Mouse (Mus musculus) heart, adult 2 months (tissue): ENCODE data around the gene Gfm1. TPM values are rescaled to one million over a fixed set of nuclear protein-coding genes. Genes with fewer than 3 reads are reported as not detected.

ENCODE experiments used
- DNase-seq, 2 experiments: peaks; one replicate each; pipeline ENCODE4 v3.0.0; 2021
- H3K27ac ChIP-seq: fragments of 200-600 bp; 2 replicates; pipeline ENCODE4 v1.8.1; 2022
- H3K27me3 ChIP-seq: fragments of 200-500 bp; 2 replicates; pipeline ENCODE4 v1.6.1; 2012; ENCODE audit warnings: mild to moderate bottlenecking, low read length, inconsistent platforms, mixed read lengths; ENCODE audit not compliant: control insufficient read depth, insufficient read depth
- H3K36me3 ChIP-seq: fragments of 200-500 bp; 2 replicates; pipeline ENCODE4 v1.6.1; 2012; ENCODE audit warnings: low read length, inconsistent platforms; ENCODE audit not compliant: control insufficient read depth, insufficient read depth
- H3K4me1 ChIP-seq: fragments of 200-500 bp; 2 replicates; pipeline ENCODE4 v1.6.1; 2011; ENCODE audit warnings: low read length; ENCODE audit not compliant: control insufficient read depth, insufficient read depth
- H3K4me3 ChIP-seq: fragments of 200-600 bp; 2 replicates; pipeline ENCODE4 v1.8.1; 2022
- H3K79me2 ChIP-seq: fragments of 200-500 bp; replicated peaks from 2 replicates; pipeline ENCODE4 v1.6.1; 2012; ENCODE audit warnings: mild to moderate bottlenecking, inconsistent platforms, low read length, moderate library complexity, mixed read lengths; ENCODE audit not compliant: control insufficient read depth, insufficient read depth
- H3K9ac ChIP-seq: fragments of 200-500 bp; 2 replicates; pipeline ENCODE4 v1.6.1; 2012; ENCODE audit warnings: low read depth, mild to moderate bottlenecking, control low read depth, inconsistent platforms, low read length, mixed read lengths
- CTCF ChIP-seq: fragments of 200-600 bp; IDR thresholded peaks from 2 replicates; pipeline ENCODE4 v1.8.1; 2022; ENCODE audit warnings: antibody characterized with exemption, mild to moderate bottlenecking, moderate library complexity
- EP300 ChIP-seq: fragments of 200-500 bp; IDR thresholded peaks from 2 replicates; pipeline ENCODE4 v1.6.1; 2011; ENCODE audit warnings: low read depth, low read length, control low read depth; ENCODE audit not compliant: insufficient read depth
- POLR2A ChIP-seq: fragments of 200-500 bp; IDR thresholded peaks from 2 replicates; pipeline ENCODE4 v1.6.1; 2011; ENCODE audit warnings: mild to moderate bottlenecking, low read depth, low read length, control low read depth; ENCODE audit not compliant: insufficient read depth
- WGBS: fragments of 180-500 bp; shearing (Covaris S2); methylation state at CpG from one replicate; pipeline ENCODE4 v1.1.7; 2018; 5-methylcytosine and 5-hydroxymethylcytosine counted together
- intact Hi-C: fragments of 180-260 bp; cut with DNase I; formaldehyde crosslinking; loops from one replicate; pipeline ENCODE4 v1.15.1; 2025
- polyA plus RNA-seq: library from polyadenylated mRNA; depleted of rRNA; stranded (reverse); fragments of >200 nt; gene quantifications from 2 replicates; pipeline ENCODE4 v1.2.3, GENCODE M21; 2012
- total RNA-seq, 2 experiments: library from RNA; stranded (reverse); gene quantifications; 2 replicates each; pipeline ENCODE4 v1.2.3; 2021

Gene Gfm1
- total and polyA plus RNA-seq, 3 experiments: 70.9 to 226 (median 203) TPM

DNA sequence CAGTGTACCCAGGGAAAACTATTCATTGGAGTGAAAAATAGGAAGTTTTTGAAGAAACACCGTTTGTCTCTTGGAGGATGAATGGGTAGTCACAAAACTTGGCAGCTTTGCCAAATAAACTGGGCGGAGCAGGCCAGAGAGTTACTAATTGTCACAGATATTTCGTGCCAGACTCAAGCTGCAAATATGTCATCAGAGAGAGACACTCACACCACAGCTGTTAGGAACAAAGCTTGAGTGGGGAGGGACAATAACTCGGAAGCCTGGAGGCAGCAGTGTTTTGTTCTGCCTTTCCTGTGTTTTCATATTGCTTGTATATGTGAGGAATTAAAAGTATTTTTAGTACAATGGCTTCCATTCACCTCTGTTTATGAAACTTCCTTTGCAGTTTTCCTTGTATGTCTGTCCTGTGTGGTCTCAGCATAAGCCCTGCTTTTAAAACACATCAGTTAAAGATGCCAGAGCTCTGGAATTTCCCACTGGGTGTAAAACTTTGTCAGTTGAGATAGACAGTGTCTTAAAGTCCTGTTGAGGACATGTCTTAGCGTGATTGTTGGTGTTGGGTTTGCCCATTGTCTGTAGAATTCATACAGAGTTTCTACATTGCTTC lies 20.8 kb downstream of the Gfm1 start:
- WGBS: 43% methylated on average over 5 of the region's 5 CpGs
- H3K4me3 ChIP-seq: no peak overlapping the region
- no peak for TF ChIP-seq EP300
- TF ChIP-seq POLR2A: no peak
- no peak for TF ChIP-seq CTCF
- H3K36me3 ChIP-seq: peaks cover 2% of the 10 kb centered on the region; the same call in 1 of the 2 replicates
- H3K9ac ChIP-seq: no peak overlapping the region
- H3K27ac ChIP-seq: peak overlapping the region; percentile 28; the same call in 1 of the 2 replicates
- DNase-seq: peak in 1 of 2 experiments; percentile 29
- no peaks in the 10 kb centered on the region for H3K79me2 ChIP-seq
- intact Hi-C loops: no loop called here
- no peaks in the 10 kb centered on the region for H3K27me3 ChIP-seq
- H3K4me1 ChIP-seq: no peaks in the 10 kb centered on the region

DNA sequence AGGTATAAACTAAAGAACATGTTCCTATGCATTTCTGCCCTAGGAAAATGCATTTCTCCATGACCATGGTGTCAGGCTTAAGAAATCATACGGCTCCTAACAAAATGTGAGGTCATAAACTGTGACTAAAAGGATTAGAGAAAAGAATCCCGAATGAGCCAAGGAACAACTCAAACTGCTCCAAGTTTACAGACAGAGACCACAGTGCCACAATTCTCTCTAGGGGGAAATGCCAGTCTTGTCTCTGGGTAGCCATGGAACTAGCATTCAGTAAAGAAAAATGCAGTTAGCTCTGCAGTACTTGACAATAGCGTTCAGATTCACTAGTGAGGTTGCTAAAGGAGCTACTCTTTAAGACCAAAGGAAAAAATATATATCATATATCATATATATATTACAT lies 30.0 kb downstream of the Gfm1 start:
- Histone ChIP-seq H3K4me1 (peaks cover 2% of the 10 kb centered on the region; the same call in 1 of the 2 replicates), H3K27me3 (no peaks in the 10 kb centered on the region), H3K4me3 (no peak overlapping the region), H3K79me2 (no peaks in the 10 kb centered on the region; the same call in 1 of the 2 replicates), H3K27ac (no peak overlapping the region), H3K36me3 (no peaks in the 10 kb centered on the region; the same call in 1 of the 2 replicates), H3K9ac (no peak overlapping the region)
- TF ChIP-seq CTCF (no peak), EP300 (no peak), POLR2A (no peak)
- DNase-seq: no peak
- intact Hi-C loops: loop anchor here (5.0 kb wide), 1 partner anchor 122 kb away; the partner anchor contains the start of gene Mfsd1
- WGBS: 92% methylated on average over 3 of the region's 3 CpGs

DNA sequence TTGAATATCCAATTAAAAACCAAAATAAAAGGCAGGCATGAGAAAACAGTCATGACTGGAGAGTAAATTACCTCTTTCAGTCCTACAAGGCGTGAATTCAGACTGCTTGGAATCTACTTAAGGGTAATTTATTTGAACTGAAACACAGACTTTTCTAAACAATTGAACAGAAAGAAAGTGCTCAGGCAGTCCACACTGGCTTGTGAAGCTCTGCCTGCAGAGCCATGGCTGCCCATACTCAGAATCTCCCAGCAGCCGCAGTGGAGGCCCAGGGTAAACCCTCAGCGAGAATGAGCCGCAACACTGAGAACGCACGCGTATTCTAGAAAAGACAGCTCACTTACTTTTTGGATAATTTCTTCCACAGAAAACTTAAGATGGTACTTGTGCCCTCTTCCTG lies 32.1 kb downstream of the Gfm1 start:
- 86% methylated on average over 7 of the region's 7 CpGs for WGBS

DNA sequence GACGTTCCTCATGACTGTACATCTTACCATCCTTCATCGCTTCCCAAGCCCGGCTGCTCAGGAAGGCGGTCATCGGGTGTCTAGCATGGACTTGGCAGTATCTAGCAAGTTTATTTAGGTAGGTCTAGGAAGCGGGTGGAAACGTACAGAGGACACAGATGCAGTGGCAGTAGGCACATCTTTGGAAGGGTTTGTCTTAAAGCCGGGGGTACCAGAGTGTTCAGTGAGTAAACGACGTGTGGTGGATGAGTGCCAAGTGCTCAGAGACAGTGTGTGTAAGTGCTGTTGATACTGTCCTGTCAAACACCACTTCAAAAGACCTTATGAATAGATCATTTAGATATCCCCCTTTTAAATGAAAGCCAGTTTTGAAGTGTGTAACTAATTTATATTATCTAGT lies 32.7 kb downstream of the Gfm1 start:
- no peaks in the 10 kb centered on the region for H3K27me3 ChIP-seq
- no peaks in the 10 kb centered on the region; the same call in 1 of the 2 replicates for H3K79me2 ChIP-seq
- intact Hi-C loops: no loop called here
- WGBS: 34% methylated on average over 10 of the region's 10 CpGs
- TF ChIP-seq POLR2A (no peak), CTCF (no peak), EP300 (no peak)
- DNase-seq: no peak
- H3K4me1 ChIP-seq: peaks cover 2% of the 10 kb centered on the region; the same call in 1 of the 2 replicates
- H3K36me3 ChIP-seq: no peaks in the 10 kb centered on the region; the same call in 1 of the 2 replicates
- H3K27ac ChIP-seq: no peak overlapping the region
- peak overlapping the region; percentile 70 for H3K4me3 ChIP-seq
- H3K9ac ChIP-seq: peak overlapping the region; percentile 10; the same call in 1 of the 2 replicates

More for the DNA sequence above, 32.1 kb downstream of the Gfm1 start:
- no peaks in the 10 kb centered on the region for H3K27me3 ChIP-seq
- peaks cover 2% of the 10 kb centered on the region; the same call in 1 of the 2 replicates for H3K4me1 ChIP-seq
- no peak for DNase-seq
- H3K4me3 ChIP-seq: no peak overlapping the region
- H3K27ac ChIP-seq: no peak overlapping the region
- no peak for TF ChIP-seq CTCF
- no peaks in the 10 kb centered on the region; the same call in 1 of the 2 replicates for H3K79me2 ChIP-seq
- no peak overlapping the region for H3K9ac ChIP-seq
- no peaks in the 10 kb centered on the region; the same call in 1 of the 2 replicates for H3K36me3 ChIP-seq
- intact Hi-C loops: no loop called here

DNA sequence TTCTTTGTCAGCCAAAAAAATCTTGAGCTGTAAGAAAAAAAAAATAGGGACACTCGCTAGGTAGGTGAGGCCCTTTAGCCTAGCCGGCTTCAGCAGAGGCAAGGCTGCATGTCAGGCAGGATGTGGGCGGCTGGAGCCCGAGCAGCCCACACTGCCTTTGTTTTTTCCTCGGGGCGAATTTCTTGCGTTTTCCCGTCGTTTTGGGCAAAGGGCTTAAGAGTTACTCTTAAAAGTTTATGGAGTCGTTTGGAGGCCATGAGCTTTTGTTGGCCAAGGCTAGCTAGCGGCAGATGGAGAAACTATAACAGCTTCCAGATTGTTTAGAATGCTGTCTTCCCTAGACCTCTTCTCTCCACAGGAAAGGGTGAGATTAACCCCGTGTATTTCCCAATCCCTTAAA lies 33.1 kb downstream of the Gfm1 start:
- H3K27me3 ChIP-seq: no peaks in the 10 kb centered on the region
- peak overlapping the region; percentile 84 for H3K9ac ChIP-seq
- H3K27ac ChIP-seq: peak overlapping the region; percentile 71; the same call in 1 of the 2 replicates
- H3K4me1 ChIP-seq: peaks cover 2% of the 10 kb centered on the region; the same call in 1 of the 2 replicates
- WGBS: 10% methylated on average over 12 of the region's 12 CpGs
- H3K79me2 ChIP-seq: no peaks in the 10 kb centered on the region; the same call in 1 of the 2 replicates
- TF ChIP-seq POLR2A (no peak), EP300 (no peak), CTCF (no peak)
- intact Hi-C loops: no loop called here
- H3K36me3 ChIP-seq: no peaks in the 10 kb centered on the region; the same call in 1 of the 2 replicates
- peak overlapping the region; percentile 70 for H3K4me3 ChIP-seq
- DNase-seq: no peak

DNA sequence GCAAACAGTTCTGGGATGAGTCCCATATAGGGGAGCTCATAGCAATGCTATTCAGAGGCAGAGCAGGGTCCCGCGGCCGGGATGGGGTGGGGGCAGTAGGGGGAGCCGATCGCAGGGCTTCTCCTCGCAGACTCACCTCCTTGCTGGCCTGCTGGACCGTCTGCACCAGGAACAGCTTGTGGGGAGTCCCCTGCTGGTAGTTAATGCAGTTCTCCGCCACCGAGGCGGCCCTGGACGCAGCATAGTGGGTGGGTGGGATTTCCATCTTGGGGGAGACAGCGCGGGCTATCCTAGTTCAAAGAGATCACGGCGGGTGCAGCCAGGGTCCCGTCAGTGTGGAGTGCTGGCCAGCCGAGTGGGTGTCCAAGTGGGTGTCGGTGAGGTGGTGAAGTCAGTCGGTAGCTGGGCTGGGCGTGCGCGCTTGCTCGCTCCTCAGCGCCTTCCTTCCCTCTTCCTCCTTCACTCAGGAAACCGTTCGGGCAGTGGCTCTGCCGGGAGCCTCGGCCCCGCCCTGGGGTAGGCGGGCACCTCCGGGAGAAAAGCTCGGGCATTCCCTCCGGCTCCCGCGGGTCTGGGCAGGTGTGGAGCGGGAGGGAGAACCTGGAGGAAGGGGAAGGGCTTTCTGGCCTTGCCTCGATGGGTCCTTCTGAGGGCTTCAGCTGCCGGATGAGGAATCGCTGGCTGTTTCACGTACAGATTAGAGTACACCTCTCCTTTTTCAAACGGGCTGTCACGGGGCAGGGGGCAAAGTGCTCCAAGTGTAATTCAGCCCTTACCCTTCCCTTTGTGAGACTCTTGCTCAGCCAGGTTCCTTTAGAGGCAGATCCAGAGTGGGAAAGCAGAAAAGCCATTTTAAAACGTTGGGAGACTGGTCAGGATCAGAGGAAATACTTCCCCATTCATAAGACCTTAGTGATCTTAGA lies 33.8 kb downstream of the Gfm1 start, which contains the start of gene Lxn:
Lxn (minus strand) TSS at position 477 of the 923 bp plus-strand sequence.
- H3K27ac ChIP-seq: peak within 1 kb of the TSS; percentile 71
- WGBS: 4% methylated on average over 43 of the region's 43 CpGs
- intact Hi-C loops: no loop called here

More for the DNA sequence above, 33.8 kb downstream of the Gfm1 start, which contains the start of gene Lxn:
- peak within 1 kb of the TSS; percentile 84 for H3K9ac ChIP-seq
- no peaks in the 10 kb centered on the region for H3K27me3 ChIP-seq
- DNase-seq: peak; percentile 76 to 81
- H3K4me1 ChIP-seq: peaks cover 2% of the 10 kb centered on the region; the same call in 1 of the 2 replicates
- TF ChIP-seq CTCF (peak; percentile 26), EP300 (no peak), POLR2A (peak; percentile 58; the same call in 1 of the 2 replicates)
- H3K79me2 ChIP-seq: no peaks in the 10 kb centered on the region; the same call in 1 of the 2 replicates
- peak within 1 kb of the TSS; percentile 70 for H3K4me3 ChIP-seq
- no peaks in the 10 kb centered on the region; the same call in 1 of the 2 replicates for H3K36me3 ChIP-seq
